ENCODE assay signal across 13 mouse cellular contexts in genomic region chr7:82531376-82531775, GRCm38 (mm10).
DNase-seq lines count a peak whose midpoint lies in the region; ATAC-seq lines count a peak whose summit lies in the region.
"Had no signal": no experiment of that assay in that cellular context is flagged by ENCODE, and none has a peak within 500 bp of the region (broad histone marks: within the 10 kb centered on the region; RNA-seq: fewer than 3 reads in every experiment).

No protein-coding gene starts in this region.

- no peak overlapping the region for H3K27ac ChIP-seq in embryonic facial prominence, embryonic 14.5 days (replicated peaks; ENCODE audit: low read depth, low read length)
- H3K27ac ChIP-seq in embryonic facial prominence, embryonic 10.5 days (replicated peaks) = no peak overlapping the region
- H3K27ac ChIP-seq: forebrain, embryonic 12.5 days; liver, embryonic 14.5 days had no signal

- H3K4me3 ChIP-seq in embryonic facial prominence, embryonic 14.5 days (ENCODE audit: low read depth, low read length) = no peak overlapping the region
- no peak overlapping the region for H3K4me3 ChIP-seq in embryonic facial prominence, embryonic 10.5 days
- H3K4me3 ChIP-seq: forebrain, embryonic 12.5 days had no signal

- H3K4me1 ChIP-seq in embryonic facial prominence, embryonic 14.5 days (ENCODE audit: control insufficient read depth, insufficient read depth, low read length) = no peaks in the 10 kb centered on the region; the same call in 1 of the 2 replicates
- H3K4me1 ChIP-seq in embryonic facial prominence, embryonic 10.5 days = no peaks in the 10 kb centered on the region
- H3K4me1 ChIP-seq: forebrain, embryonic 12.5 days had no signal

- peak; percentile 71 for DNase-seq in embryonic facial prominence, embryonic 14.5 days (ENCODE audit: low spot score)
- no peak for DNase-seq in embryonic facial prominence, embryonic 10.5 days (ENCODE audit: low spot score)
- DNase-seq in layer of hippocampus, adult 11-12 months (ENCODE audit: low spot score) = peak; percentile 9
- no peak for DNase-seq in layer of hippocampus, postnatal 25 days (ENCODE audit: extremely low spot score in 1 of 2, low spot score in 1 of 2)
- peak; percentile 51 for DNase-seq in cerebellum, adult 9-10 months
- peak; percentile 57 for DNase-seq in skeletal muscle tissue, adult 2 months (ENCODE audit: low read depth, low spot score)
- no peak for DNase-seq in adrenal gland, adult 2 months
- no peak for DNase-seq in left cerebral cortex, postnatal 10 days (ENCODE audit: extremely low spot score in 1 of 2, low spot score in 2 of 2)
- DNase-seq: adrenal gland, postnatal 14 days; lung, postnatal 10 days; thymus, postnatal 25 days had no signal

- 65% methylated on average over 7 of the region's 7 CpGs for WGBS in embryonic facial prominence, embryonic 14.5 days
- 88% methylated on average over 7 of the region's 7 CpGs for WGBS in embryonic facial prominence, embryonic 10.5 days

- H3K9ac ChIP-seq in embryonic facial prominence, embryonic 14.5 days (ENCODE audit: low read depth, low read length) = no peak overlapping the region
- H3K9ac ChIP-seq: forebrain, embryonic 12.5 days; liver, embryonic 14.5 days had no signal

- intact Hi-C loops in left cerebral cortex, postnatal 10 days (cut with DNase I) = no loop called here

- no peak overlapping the region for H3K4me2 ChIP-seq in embryonic facial prominence, embryonic 14.5 days (ENCODE audit: low read depth, low read length)
- H3K4me2 ChIP-seq: forebrain, embryonic 12.5 days had no signal

- H3K9me3 ChIP-seq in embryonic facial prominence, embryonic 14.5 days (ENCODE audit: control insufficient read depth, low read length) = no peaks in the 10 kb centered on the region
- H3K9me3 ChIP-seq in embryonic facial prominence, embryonic 10.5 days = no peaks in the 10 kb centered on the region
- H3K9me3 ChIP-seq: forebrain, embryonic 12.5 days had no signal

- H3K27me3 ChIP-seq in embryonic facial prominence, embryonic 14.5 days (replicated peaks; ENCODE audit: control insufficient read depth, insufficient read depth, low read length) = no peaks in the 10 kb centered on the region
- no peaks in the 10 kb centered on the region for H3K27me3 ChIP-seq in embryonic facial prominence, embryonic 10.5 days (replicated peaks; ENCODE audit: low read depth, poor library complexity, severe bottlenecking)
- H3K27me3 ChIP-seq: forebrain, embryonic 12.5 days had no signal

- H3K36me3 ChIP-seq in embryonic facial prominence, embryonic 14.5 days (ENCODE audit: control insufficient read depth, insufficient read depth, low read length) = no peaks in the 10 kb centered on the region
- no peaks in the 10 kb centered on the region for H3K36me3 ChIP-seq in embryonic facial prominence, embryonic 10.5 days (replicated peaks)
- H3K36me3 ChIP-seq: forebrain, embryonic 12.5 days had no signal

- 0 out of 2 replicates have a peak, but pooled peaks have one; percentile 22 for ATAC-seq in embryonic facial prominence, embryonic 14.5 days (ENCODE audit: low read depth)

Comparison
In these comparisons a context has a peak if more than half of its experiments do, and no peak if none do; other contexts are left out.
1. DNase-seq: peak in embryonic facial prominence, embryonic 14.5 days (single experiment), layer of hippocampus, adult 11-12 months (single experiment), cerebellum, adult 9-10 months (single experiment) and skeletal muscle tissue, adult 2 months (single experiment); none in embryonic facial prominence, embryonic 10.5 days (single experiment), layer of hippocampus, postnatal 25 days (0 of 2), adrenal gland, adult 2 months (single experiment) and left cerebral cortex, postnatal 10 days (0 of 2).